Mouse (Mus musculus) limb, embryonic 15.5 days (tissue): ENCODE measurements around the gene Atp12a. TPM values are rescaled to one million over a fixed set of nuclear protein-coding genes. Genes with fewer than 3 reads are reported as not detected.

Source experiments
- ATAC-seq: fragments of 200-750 bp; cut with Nextera tagmentation; 2 replicates; pipeline ENCODE4 v1.8.0; 2017; ENCODE audit warnings: low read depth, moderate TSS enrichment; ENCODE audit not compliant: insufficient number of reproducible peaks, low FRiP score, low TSS enrichment
- H3K27ac ChIP-seq: fragments of 300-500 bp; sonication (generic); 2 replicates; pipeline ENCODE4 v1.5.1; 2015; ENCODE audit warnings: moderate library complexity, mild to moderate bottlenecking, inconsistent platforms
- H3K27me3 ChIP-seq: fragments of 300-500 bp; sonication (generic); 2 replicates; pipeline ENCODE4 v1.6.1; 2015; ENCODE audit warnings: inconsistent platforms
- H3K36me3 ChIP-seq: fragments of 300-500 bp; sonication (generic); 2 replicates; pipeline ENCODE4 v1.6.1; 2015; ENCODE audit warnings: inconsistent platforms
- H3K4me1 ChIP-seq: fragments of 300-500 bp; sonication (generic); 2 replicates; pipeline ENCODE4 v1.6.1; 2015; ENCODE audit warnings: inconsistent platforms
- H3K4me2 ChIP-seq: fragments of 300-500 bp; sonication (generic); 2 replicates; pipeline ENCODE4 v1.6.1; 2015; ENCODE audit warnings: mild to moderate bottlenecking, inconsistent platforms
- H3K4me3 ChIP-seq: fragments of 300-500 bp; sonication (generic); 2 replicates; pipeline ENCODE4 v1.5.1; 2015; ENCODE audit warnings: mild to moderate bottlenecking, inconsistent platforms
- H3K9ac ChIP-seq: fragments of 300-500 bp; sonication (generic); 2 replicates; pipeline ENCODE4 v1.6.1; 2015; ENCODE audit warnings: inconsistent platforms
- H3K9me3 ChIP-seq: fragments of 300-500 bp; sonication (generic); 2 replicates; pipeline ENCODE4 v1.6.1; 2016; ENCODE audit warnings: inconsistent platforms
- WGBS: fragments of 180-500 bp; shearing (Covaris S2); methylation state at CpG from one replicate; pipeline ENCODE4 v1.1.7; 2015; 5-methylcytosine and 5-hydroxymethylcytosine counted together
- polyA plus RNA-seq: library from polyadenylated mRNA; unstranded; fragments of >200 nt; fragmentation: Nextera tagmentation; extraction: Ambion mirVana; gene quantifications from 2 replicates; pipeline ENCODE4 v1.2.1, GENCODE M21; 2015

Atp12a gene
- polyA plus RNA-seq, 1 experiment from 2014 or later, result 2.3 TPM

DNA sequence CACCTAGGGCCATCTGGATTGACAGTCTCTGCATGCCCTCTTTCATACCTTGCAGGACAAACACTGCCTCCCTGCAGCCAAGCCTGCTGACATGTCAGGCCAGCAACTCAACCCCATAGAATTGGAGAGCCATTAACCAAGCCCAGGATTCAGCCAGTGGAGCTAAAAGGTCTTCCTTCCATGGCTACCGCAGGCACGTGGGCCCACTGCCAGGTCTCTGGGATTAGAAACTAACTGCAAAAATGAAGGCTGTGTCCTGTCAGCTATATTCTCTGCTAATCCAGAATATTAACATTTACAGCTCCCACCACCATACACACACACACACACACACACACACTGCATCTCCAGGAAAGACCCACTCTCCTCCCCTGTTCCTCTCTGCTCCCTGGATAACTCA is 15.3 kb upstream of the Atp12a start:
- no peak for ATAC-seq
- H3K27me3 ChIP-seq, result 0 out of 2 replicates have a peak, but pooled peaks cover 2% of the 10 kb centered on the region
- no peaks in the 10 kb centered on the region for H3K9me3 ChIP-seq
- WGBS, result 92% methylated on average over 2 of the region's 2 CpGs
- H3K4me1 ChIP-seq, result no peaks in the 10 kb centered on the region
- no peak overlapping the region for H3K4me2 ChIP-seq
- no peak overlapping the region for H3K4me3 ChIP-seq
- no peak overlapping the region for H3K9ac ChIP-seq
- H3K36me3 ChIP-seq, result no peaks in the 10 kb centered on the region
- H3K27ac ChIP-seq, result no peak overlapping the region

GRCm38 (mm10) chr14:56351959-56352660 is 12.8 kb upstream of the Atp12a start:
- H3K4me1 ChIP-seq, result no peaks in the 10 kb centered on the region
- WGBS, result 24% methylated on average over 17 of the region's 17 CpGs
- no peak overlapping the region for H3K4me2 ChIP-seq
- no peak overlapping the region for H3K4me3 ChIP-seq
- H3K27ac ChIP-seq, result no peak overlapping the region
- H3K9ac ChIP-seq, result no peak overlapping the region
- no peaks in the 10 kb centered on the region for H3K9me3 ChIP-seq
- H3K36me3 ChIP-seq, result no peaks in the 10 kb centered on the region
- no peak for ATAC-seq
- 0 out of 2 replicates have a peak, but pooled peaks cover 2% of the 10 kb centered on the region for H3K27me3 ChIP-seq

DNA sequence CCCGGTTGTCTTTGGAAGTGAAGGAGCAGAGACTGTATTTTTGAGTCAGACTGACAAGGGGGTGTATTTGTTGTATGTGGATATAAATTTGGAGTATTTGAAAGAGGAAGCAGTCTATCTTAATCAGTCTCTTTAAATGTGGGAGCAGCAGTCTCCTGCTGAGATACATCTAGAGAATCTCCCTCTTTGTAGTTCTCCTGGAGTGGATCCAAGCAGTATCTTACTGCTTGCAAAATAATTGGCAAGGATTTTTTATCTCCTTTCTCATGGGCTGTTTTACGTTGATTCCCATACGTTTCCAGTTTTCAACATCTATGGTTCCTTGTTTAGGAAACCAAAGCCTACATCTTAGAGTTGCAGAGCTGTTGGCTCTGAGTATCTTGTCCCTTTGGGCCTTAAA is 10.1 kb upstream of the Atp12a start:
- no peaks in the 10 kb centered on the region for H3K9me3 ChIP-seq

GRCm38 (mm10) chr14:56355396-56355795 is 9.5 kb upstream of the Atp12a start:
- Histone ChIP-seq H3K27ac (no peak overlapping the region), H3K4me2 (no peak overlapping the region), H3K9ac (no peak overlapping the region), H3K9me3 (no peaks in the 10 kb centered on the region), H3K4me3 (no peak overlapping the region), H3K4me1 (no peaks in the 10 kb centered on the region), H3K27me3 (0 out of 2 replicates have a peak, but pooled peaks cover 2% of the 10 kb centered on the region), H3K36me3 (no peaks in the 10 kb centered on the region)
- 69% methylated on average over 8 of the region's 8 CpGs for WGBS
- no peak for ATAC-seq

More for the DNA sequence above, 10.1 kb upstream of the Atp12a start:
- 60% methylated on average over 3 of the region's 3 CpGs for WGBS
- ATAC-seq, result no peak
- no peak overlapping the region for H3K27ac ChIP-seq
- no peak overlapping the region for H3K4me3 ChIP-seq
- no peak overlapping the region for H3K9ac ChIP-seq
- H3K27me3 ChIP-seq, result 0 out of 2 replicates have a peak, but pooled peaks cover 2% of the 10 kb centered on the region
- no peak overlapping the region for H3K4me2 ChIP-seq
- H3K4me1 ChIP-seq, result no peaks in the 10 kb centered on the region
- H3K36me3 ChIP-seq, result no peaks in the 10 kb centered on the region

DNA sequence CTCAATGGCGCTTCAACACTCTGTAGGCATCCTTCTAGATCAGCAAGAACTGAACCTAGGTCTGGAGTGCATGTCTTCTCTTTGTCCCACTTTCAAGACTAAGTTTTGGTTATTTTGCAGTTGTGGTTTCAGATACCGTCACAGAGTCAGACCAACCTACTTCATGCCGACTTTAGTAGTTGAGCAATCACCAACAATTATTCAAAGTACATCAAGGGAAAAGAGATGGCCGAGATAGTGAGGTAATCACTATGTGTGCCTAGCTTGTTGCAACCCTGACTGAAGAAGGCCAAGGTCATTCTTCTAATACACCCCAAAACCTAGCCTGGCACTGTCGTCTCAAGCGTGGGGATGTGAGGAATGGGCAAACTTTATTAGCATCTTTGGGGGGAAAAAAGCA is 8.7 kb upstream of the Atp12a start:
- Histone ChIP-seq H3K4me3 (no peak overlapping the region), H3K4me1 (no peaks in the 10 kb centered on the region), H3K9me3 (no peaks in the 10 kb centered on the region), H3K9ac (no peak overlapping the region), H3K27me3 (0 out of 2 replicates have a peak, but pooled peaks cover 2% of the 10 kb centered on the region), H3K27ac (no peak overlapping the region), H3K36me3 (no peaks in the 10 kb centered on the region), H3K4me2 (no peak overlapping the region)
- 84% methylated on average over 6 of the region's 6 CpGs for WGBS
- ATAC-seq, result no peak

GRCm38 (mm10) chr14:56358422-56358821 is 6.4 kb upstream of the Atp12a start:
- H3K4me2 ChIP-seq, result no peak overlapping the region
- no peak overlapping the region for H3K9ac ChIP-seq
- no peaks in the 10 kb centered on the region for H3K4me1 ChIP-seq
- H3K27me3 ChIP-seq, result peaks cover 10% of the 10 kb centered on the region
- 85% methylated on average over 7 of the region's 7 CpGs for WGBS
- H3K4me3 ChIP-seq, result no peak overlapping the region
- no peak overlapping the region for H3K27ac ChIP-seq
- ATAC-seq, result no peak
- H3K36me3 ChIP-seq, result no peaks in the 10 kb centered on the region
- H3K9me3 ChIP-seq, result no peaks in the 10 kb centered on the region

GRCm38 (mm10) chr14:56359131-56359530 is 5.7 kb upstream of the Atp12a start:
- Histone ChIP-seq H3K4me2 (no peak overlapping the region), H3K27ac (no peak overlapping the region), H3K9me3 (no peaks in the 10 kb centered on the region), H3K27me3 (peaks cover 15% of the 10 kb centered on the region), H3K4me3 (no peak overlapping the region), H3K36me3 (no peaks in the 10 kb centered on the region), H3K4me1 (no peaks in the 10 kb centered on the region; the same call in 1 of the 2 replicates), H3K9ac (no peak overlapping the region)
- no peak for ATAC-seq
- 59% methylated on average over 6 of the region's 6 CpGs for WGBS

DNA sequence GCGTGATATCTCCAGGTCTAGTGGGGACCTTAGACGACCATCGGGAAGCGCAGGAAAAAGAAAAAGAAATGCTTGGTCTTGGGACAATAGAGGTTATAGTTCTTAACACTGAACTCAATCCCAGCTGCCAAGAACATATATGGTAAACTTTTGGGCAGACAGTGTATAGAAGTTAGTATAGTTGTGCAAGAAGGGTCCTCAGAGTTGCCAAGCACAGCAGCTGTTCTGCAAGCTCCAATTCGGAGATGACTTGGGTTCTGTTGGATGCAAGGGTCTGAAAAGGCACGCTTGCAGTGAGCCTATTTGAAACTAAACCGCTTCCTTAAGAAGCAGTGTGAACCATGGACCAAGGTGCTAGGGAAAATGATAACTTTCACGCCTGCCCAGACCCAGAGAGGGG is 424 bp downstream of the Atp12a start:
- H3K4me2 ChIP-seq, result peak overlapping the region; percentile 80
- H3K27ac ChIP-seq, result no peak overlapping the region
- peak overlapping the region; percentile 44 for H3K4me3 ChIP-seq
- no peaks in the 10 kb centered on the region for H3K36me3 ChIP-seq
- WGBS, result 24% methylated on average over 8 of the region's 8 CpGs
- H3K4me1 ChIP-seq, result peaks cover 15% of the 10 kb centered on the region
- H3K9me3 ChIP-seq, result no peaks in the 10 kb centered on the region
- H3K9ac ChIP-seq, result no peak overlapping the region
- no peak for ATAC-seq
- H3K27me3 ChIP-seq, result peaks cover 37% of the 10 kb centered on the region

- no peak overlapping the region for H3K4me2 ChIP-seq
- no peak for ATAC-seq
- H3K27me3 ChIP-seq, result peaks cover 37% of the 10 kb centered on the region
These were observed 1.8 kb downstream of the Atp12a start for GRCm38 (mm10) chr14:56366712-56367111.

GRCm38 (mm10) chr14:56368834-56369233 is 4.0 kb downstream of the Atp12a start:
- WGBS, result 55% methylated on average over 3 of the region's 3 CpGs

More at GRCm38 (mm10) chr14:56366712-56367111, 1.8 kb downstream of the Atp12a start:
- Histone ChIP-seq H3K4me1 (peaks cover 15% of the 10 kb centered on the region), H3K9me3 (no peaks in the 10 kb centered on the region), H3K4me3 (no peak overlapping the region), H3K36me3 (no peaks in the 10 kb centered on the region), H3K9ac (no peak overlapping the region), H3K27ac (no peak overlapping the region)
- 12% methylated on average over 15 of the region's 15 CpGs for WGBS

DNA sequence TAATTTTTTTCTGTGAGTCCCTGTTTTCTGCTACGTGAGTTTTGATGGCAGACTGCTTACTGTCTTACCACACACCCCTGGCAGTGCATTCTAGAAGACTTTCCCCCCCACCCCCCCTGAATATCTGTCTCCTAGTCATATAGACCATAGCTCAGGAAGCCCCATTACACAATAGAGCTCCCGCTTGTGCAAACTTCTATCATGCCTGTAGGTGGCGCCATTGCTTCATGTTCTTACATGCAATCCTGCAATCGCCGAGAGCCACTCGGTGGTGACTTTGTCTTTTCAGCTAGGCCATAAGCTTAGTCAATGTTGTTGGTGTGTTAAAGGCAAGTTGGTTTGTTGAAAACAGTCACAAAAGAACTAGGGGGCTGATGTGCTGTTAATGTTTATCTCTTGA is 10.9 kb downstream of the Atp12a start:
- no peak for ATAC-seq
- H3K9me3 ChIP-seq, result no peaks in the 10 kb centered on the region
- H3K9ac ChIP-seq, result no peak overlapping the region
- H3K4me3 ChIP-seq, result no peak overlapping the region
- no peaks in the 10 kb centered on the region for H3K4me1 ChIP-seq
- no peak overlapping the region for H3K27ac ChIP-seq
- WGBS, result 3% methylated on average over 6 of the region's 6 CpGs
- no peaks in the 10 kb centered on the region for H3K36me3 ChIP-seq
- no peaks in the 10 kb centered on the region for H3K27me3 ChIP-seq
- H3K4me2 ChIP-seq, result no peak overlapping the region

More at GRCm38 (mm10) chr14:56368834-56369233, 4.0 kb downstream of the Atp12a start:
- Histone ChIP-seq H3K9ac (no peak overlapping the region), H3K27me3 (peaks cover 25% of the 10 kb centered on the region), H3K36me3 (no peaks in the 10 kb centered on the region), H3K4me1 (peaks cover 15% of the 10 kb centered on the region), H3K4me2 (no peak overlapping the region), H3K4me3 (no peak overlapping the region), H3K9me3 (no peaks in the 10 kb centered on the region), H3K27ac (no peak overlapping the region)
- ATAC-seq, result no peak

DNA sequence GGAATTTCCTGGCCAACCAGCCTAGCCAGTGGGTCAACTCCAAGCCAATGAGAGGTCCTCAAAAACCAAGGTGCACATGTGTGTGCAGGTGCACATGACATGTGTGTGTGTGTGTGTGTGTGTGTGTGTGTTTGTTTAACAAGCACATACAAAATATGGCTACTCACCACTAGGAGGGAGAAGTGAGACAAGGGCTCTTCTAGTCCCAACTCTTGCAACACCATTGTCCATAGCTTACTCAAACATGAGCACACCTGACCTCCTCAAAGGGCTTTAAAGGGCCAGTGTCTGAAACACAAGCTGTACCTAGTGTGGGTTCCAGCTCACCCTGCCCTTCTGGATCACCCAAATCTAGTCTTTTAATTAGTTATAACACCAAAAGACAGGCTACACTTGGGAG is 12.9 kb downstream of the Atp12a start:
- Histone ChIP-seq H3K4me1 (no peaks in the 10 kb centered on the region), H3K9me3 (no peaks in the 10 kb centered on the region), H3K27me3 (no peaks in the 10 kb centered on the region), H3K36me3 (no peaks in the 10 kb centered on the region), H3K9ac (no peak overlapping the region), H3K4me3 (no peak overlapping the region), H3K4me2 (no peak overlapping the region), H3K27ac (no peak overlapping the region)
- ATAC-seq, result no peak
